Mouse (Mus musculus): ENCODE data around the gene Cfap73.

DNA sequence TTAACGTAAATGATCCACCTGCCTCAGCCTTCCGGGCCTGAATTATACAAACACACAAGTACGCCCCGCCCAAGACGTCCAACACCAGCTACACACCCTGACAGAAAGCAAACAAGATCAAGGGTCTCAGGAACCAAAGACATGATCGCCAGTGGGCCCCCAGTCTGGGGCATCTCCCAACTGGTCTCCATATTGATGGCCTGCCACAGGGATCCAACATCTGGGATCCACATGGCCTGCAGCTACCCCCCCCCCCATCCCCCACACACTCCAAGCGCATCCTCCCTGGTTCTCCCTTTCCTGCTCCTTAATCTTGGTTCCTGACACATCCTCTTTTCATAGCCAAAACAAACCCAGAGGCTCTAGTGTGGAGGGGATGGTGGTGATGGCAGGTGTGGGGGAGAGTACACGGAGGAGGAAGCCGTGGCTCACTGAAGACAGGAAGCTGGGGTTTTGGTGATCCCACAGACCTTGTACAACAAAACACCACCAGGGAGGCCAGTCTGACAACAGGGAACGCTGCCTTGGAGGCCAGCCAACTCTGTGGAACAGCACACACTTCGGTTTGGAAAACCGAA, 55.4 kb downstream of the Cfap73 start:
- TF ChIP-seq CTCF (IDR thresholded peaks at IDR 0.05; ENCODE audit: borderline replicate concordance, extremely low read depth, insufficient read depth, insufficient read length), result no peak
- TF ChIP-seq POLR2A (IDR thresholded peaks at IDR 0.05; ENCODE audit: borderline replicate concordance, extremely low read depth, insufficient read depth, insufficient read length, poor library complexity, severe bottlenecking), result no peak

Data from brain, embryonic 14.5 days (tissue).